Mouse (Mus musculus) limb, embryonic 14.5 days (tissue): ENCODE results near the gene Plxna3. TPM values are rescaled to one million over a fixed set of nuclear protein-coding genes. Genes with fewer than 3 reads are reported as not detected.

Experiments used
- ATAC-seq: fragments of 200-750 bp; cut with Nextera tagmentation; 2 replicates; pipeline ENCODE4 v1.8.0; 2017; ENCODE audit warnings: low read depth, moderate number of reproducible peaks, moderate TSS enrichment; ENCODE audit not compliant: low FRiP score
- DNase-seq: peaks from one replicate; pipeline ENCODE4 v3.0.0-alpha.2; 2015; ENCODE audit warnings: low spot score
- H3K27ac ChIP-seq: fragments of 300-500 bp; sonication (generic); replicated peaks from 2 replicates; pipeline ENCODE4 v1.5.1; 2014; ENCODE audit warnings: low read depth, mild to moderate bottlenecking, low read length, moderate library complexity, mixed read lengths
- H3K27me3 ChIP-seq: fragments of 300-500 bp; sonication (generic); 2 replicates; pipeline ENCODE4 v1.6.1; 2014; ENCODE audit warnings: low read length, mixed read lengths; ENCODE audit not compliant: control insufficient read depth, insufficient read depth
- H3K36me3 ChIP-seq: fragments of 300-500 bp; sonication (generic); 2 replicates; pipeline ENCODE4 v1.6.1; 2014; ENCODE audit warnings: mild to moderate bottlenecking, low read length, moderate library complexity, mixed read lengths; ENCODE audit not compliant: control insufficient read depth, insufficient read depth
- H3K4me1 ChIP-seq: fragments of 300-500 bp; sonication (generic); 2 replicates; pipeline ENCODE4 v1.6.1; 2014; ENCODE audit warnings: antibody characterized with exemption, low read length, mixed read lengths; ENCODE audit not compliant: control insufficient read depth, insufficient read depth
- H3K4me2 ChIP-seq: fragments of 300-500 bp; sonication (generic); replicated peaks from 2 replicates; pipeline ENCODE4 v1.6.1; 2014; ENCODE audit warnings: low read depth, mild to moderate bottlenecking, low read length, moderate library complexity; ENCODE audit not compliant: severe bottlenecking
- H3K4me3 ChIP-seq: fragments of 300-500 bp; sonication (generic); replicated peaks from 2 replicates; pipeline ENCODE4 v1.5.1; 2014; ENCODE audit warnings: low read length
- H3K9ac ChIP-seq: fragments of 300-500 bp; sonication (generic); 2 replicates; pipeline ENCODE4 v1.6.1; 2014; ENCODE audit warnings: mild to moderate bottlenecking, low read depth, low read length, moderate library complexity; ENCODE audit not compliant: severe bottlenecking
- H3K9me3 ChIP-seq: fragments of 300-500 bp; sonication (generic); 2 replicates; pipeline ENCODE4 v1.6.1; 2016; ENCODE audit warnings: low read length; ENCODE audit not compliant: control insufficient read depth
- POLR2A ChIP-seq: fragments of 200-500 bp; IDR thresholded peaks from 2 replicates; pipeline ENCODE4 v1.8.0; 2012; ENCODE audit warnings: inconsistent platforms, mild to moderate bottlenecking, moderate library complexity, borderline replicate concordance; ENCODE audit not compliant: insufficient read depth, insufficient read length; ENCODE audit errors: extremely low read depth
- WGBS: fragments of 180-500 bp; shearing (Covaris S2); extraction: QIAGEN DNeasy Blood & Tissue Kit; methylation state at CpG from one replicate; pipeline ENCODE4 v1.1.7; 2014; 5-methylcytosine and 5-hydroxymethylcytosine counted together
- polyA plus RNA-seq, 2 experiments: library from polyadenylated mRNA; depleted of rRNA in 1 of 2; stranded (reverse) in 1 of 2; unstranded in 1 of 2; fragments of >200 nt; fragmentation: Nextera tagmentation in 1 of 2; extraction: Ambion mirVana in 1 of 2; gene quantifications; 2 replicates each; pipeline versions ENCODE4 v1.2.1 to v1.2.3; 2012 to 2014

Gene Plxna3
- polyA plus RNA-seq, 2 experiments: 21.4 to 117 TPM

- Histone ChIP-seq H3K36me3 (peaks cover 49% of the 10 kb centered on the region), H3K4me1 (no peaks in the 10 kb centered on the region; the same call in 1 of the 2 replicates), H3K4me2 (peak within 1 kb of the TSS; percentile 58), H3K27me3 (no peaks in the 10 kb centered on the region), H3K4me3 (peak within 1 kb of the TSS; percentile 54), H3K9ac (peak within 1 kb of the TSS; percentile 66), H3K27ac (peak within 1 kb of the TSS; percentile 87), H3K9me3 (no peaks in the 10 kb centered on the region)
- peak; percentile 89 for ATAC-seq
- TF ChIP-seq POLR2A: peak; percentile 55; the same call in 1 of the 2 replicates
- DNase-seq: peak; percentile 60
- 19% methylated on average over 38 of the region's 41 CpGs for WGBS
Observed at GRCm38 (mm10) chrX:74304867-74305700, 23.8 kb upstream of the Plxna3 start, which contains the start of gene Gdi1. Gene Gdi1 (plus strand): TSS chrX:74304998.

- H3K4me3 ChIP-seq: peak within 1 kb of the TSS; percentile 60
- H3K4me2 ChIP-seq: peak within 1 kb of the TSS; percentile 61
- no peaks in the 10 kb centered on the region for H3K9me3 ChIP-seq
- H3K27me3 ChIP-seq: no peaks in the 10 kb centered on the region
- peak; percentile 87 for DNase-seq
- peak within 1 kb of the TSS; percentile 73 for H3K9ac ChIP-seq
- peak; percentile 96 for ATAC-seq
- H3K36me3 ChIP-seq: peaks cover 25% of the 10 kb centered on the region
- no peaks in the 10 kb centered on the region for H3K4me1 ChIP-seq
- H3K27ac ChIP-seq: peak within 1 kb of the TSS; percentile 58
- no peak for TF ChIP-seq POLR2A
- WGBS: 20% methylated on average over 44 of the region's 59 CpGs
Observed at GRCm38 (mm10) chrX:74312540-74313464, 16.1 kb upstream of the Plxna3 start, which contains the start of gene Fam50a. Gene Fam50a (plus strand): TSS chrX:74313033.

- Histone ChIP-seq H3K9me3 (no peaks in the 10 kb centered on the region), H3K4me3 (peak overlapping the region; percentile 48), H3K27me3 (no peaks in the 10 kb centered on the region), H3K4me1 (no peaks in the 10 kb centered on the region; the same call in 1 of the 2 replicates), H3K27ac (no peak overlapping the region), H3K4me2 (peak overlapping the region; percentile 65), H3K9ac (peak overlapping the region; percentile 65), H3K36me3 (peaks cover 10% of the 10 kb centered on the region)
- TF ChIP-seq POLR2A: no peak
- 23% methylated on average over 7 of the region's 10 CpGs for WGBS
- DNase-seq (no peak), ATAC-seq (peak; percentile 35)
Observed at GRCm38 (mm10) chrX:74329215-74329671, 377 bp downstream of the Plxna3 start.

- WGBS: 53% methylated on average over 2 of the region's 2 CpGs
- H3K4me3 ChIP-seq: peak overlapping the region; percentile 48
- peak overlapping the region; percentile 65 for H3K9ac ChIP-seq
- no peak overlapping the region for H3K27ac ChIP-seq
- no peaks in the 10 kb centered on the region for H3K27me3 ChIP-seq
- DNase-seq (peak; percentile 6), ATAC-seq (no peak)
- peaks cover 20% of the 10 kb centered on the region for H3K36me3 ChIP-seq
- no peaks in the 10 kb centered on the region for H3K9me3 ChIP-seq
- H3K4me2 ChIP-seq: peak overlapping the region; percentile 65
- no peaks in the 10 kb centered on the region; the same call in 1 of the 2 replicates for H3K4me1 ChIP-seq
- TF ChIP-seq POLR2A: no peak
Observed at GRCm38 (mm10) chrX:74330166-74330930, 1.5 kb downstream of the Plxna3 start.
